Mouse (Mus musculus) forebrain, embryonic 11.5 days (tissue): ENCODE measurements at regions not wholly inside any gene's neighbourhood (a gene's known extent, or its start where the extent isn't known, plus 50 kb on each side); places are given as distances from the start of the nearest gene placed in this dataset.
A peak's percentile ranks its signal among the peaks of the same experiment; 100 is the strongest.
"Not testable (repeated sequence)": the region's sequence is repeated elsewhere in the genome, so short reads cannot be mapped to it uniquely, and the experiment has no call there.

Source experiments
- ATAC-seq: fragments of 200-750 bp; cut with Nextera tagmentation; replicated peaks from 2 replicates; pipeline ENCODE4 v1.8.0; 2017; ENCODE audit warnings: moderate TSS enrichment; ENCODE audit not compliant: low FRiP score
- DNase-seq: peaks from one replicate; pipeline ENCODE4 v3.0.0-alpha.2; 2017; ENCODE audit warnings: low spot score
- H3K27ac ChIP-seq: fragments of 300-500 bp; sonication (generic); 2 replicates; pipeline ENCODE4 v1.5.1; 2014; ENCODE audit warnings: low read depth, low read length
- H3K27me3 ChIP-seq: fragments of 300-500 bp; sonication (generic); 2 replicates; pipeline ENCODE4 v1.6.1; 2014; ENCODE audit warnings: mild to moderate bottlenecking, low read length, mixed read lengths; ENCODE audit not compliant: control insufficient read depth, insufficient read depth
- H3K36me3 ChIP-seq: fragments of 300-500 bp; sonication (generic); 2 replicates; pipeline ENCODE4 v1.6.1; 2014; ENCODE audit warnings: mild to moderate bottlenecking, low read length, moderate library complexity, mixed read lengths; ENCODE audit not compliant: control insufficient read depth, insufficient read depth
- H3K4me1 ChIP-seq: fragments of 300-500 bp; sonication (generic); replicated peaks from 2 replicates; pipeline ENCODE4 v1.6.1; 2014; ENCODE audit warnings: low read length, mixed read lengths; ENCODE audit not compliant: control insufficient read depth, insufficient read depth
- H3K4me2 ChIP-seq: fragments of 300-500 bp; sonication (generic); 2 replicates; pipeline ENCODE4 v1.6.1; 2014; ENCODE audit warnings: low read depth, mild to moderate bottlenecking, low read length, moderate library complexity, mixed read lengths; ENCODE audit not compliant: severe bottlenecking
- H3K4me3 ChIP-seq: fragments of 300-500 bp; sonication (generic); 2 replicates; pipeline ENCODE4 v1.5.1; 2014; ENCODE audit warnings: low read depth, low read length
- H3K9ac ChIP-seq: fragments of 300-500 bp; sonication (generic); 2 replicates; pipeline ENCODE4 v1.6.1; 2014; ENCODE audit warnings: low read length
- H3K9me3 ChIP-seq: fragments of 300-500 bp; sonication (generic); 2 replicates; pipeline ENCODE4 v1.6.1; 2016; ENCODE audit warnings: low read length, mixed read lengths; ENCODE audit not compliant: control insufficient read depth
- WGBS: fragments of 180-500 bp; shearing (Covaris S2); extraction: QIAGEN DNeasy Blood & Tissue Kit; methylation state at CpG from one replicate; pipeline ENCODE4 v1.1.7; 2014; 5-methylcytosine and 5-hydroxymethylcytosine counted together

DNA sequence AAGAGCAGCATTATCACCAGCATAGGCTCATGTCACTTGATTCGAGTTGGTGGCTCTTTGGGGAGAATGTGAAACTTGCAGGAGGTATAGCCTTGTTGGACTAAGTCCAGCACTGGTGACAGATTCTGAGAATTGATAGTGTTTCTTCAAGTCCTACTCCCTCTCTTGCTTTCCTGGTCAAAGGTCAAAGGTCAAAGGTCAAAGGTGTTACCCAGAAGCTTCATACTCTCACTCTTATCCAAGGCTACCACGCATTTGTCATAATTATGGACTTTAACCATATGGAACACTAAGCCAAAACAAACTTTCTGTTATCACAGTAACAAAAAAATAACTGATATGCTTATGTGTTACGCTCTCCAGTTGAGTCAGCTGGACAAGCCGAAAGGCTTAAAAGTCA is 56.8 kb downstream of the Gm5152 start:
- no peak for ATAC-seq
- Histone ChIP-seq H3K9ac (no peak overlapping the region), H3K4me2 (no peak overlapping the region), H3K27ac (no peak overlapping the region), H3K9me3 (no peaks in the 10 kb centered on the region), H3K36me3 (no peaks in the 10 kb centered on the region), H3K4me1 (no peaks in the 10 kb centered on the region), H3K27me3 (no peaks in the 10 kb centered on the region), H3K4me3 (no peak overlapping the region)
- WGBS: 83% methylated on average over 4 of the region's 4 CpGs
- DNase-seq: no peak

DNA sequence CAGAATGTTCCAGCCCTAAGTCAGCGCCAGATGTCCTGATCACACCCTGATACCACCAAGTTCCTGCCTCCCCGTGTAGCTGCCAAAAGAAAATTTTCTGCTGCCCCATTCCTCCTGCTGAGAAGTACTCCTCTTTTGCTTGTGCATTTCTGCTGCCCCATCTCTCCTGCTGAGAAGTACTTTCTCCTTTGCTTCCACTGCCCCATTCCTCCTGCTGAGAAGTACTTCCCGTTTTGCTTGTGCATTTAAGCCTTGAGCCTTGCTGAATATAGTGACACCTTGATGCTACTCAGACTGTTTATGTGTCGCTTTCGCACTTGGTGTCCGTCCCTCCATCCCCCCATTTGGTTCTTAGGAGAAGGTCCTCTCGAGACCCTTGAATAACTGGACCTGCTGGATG is 84.1 kb downstream of the Gm5152 start:
- H3K9me3 ChIP-seq, ATAC-seq, H3K4me2 ChIP-seq, H3K27ac ChIP-seq, H3K9ac ChIP-seq, H3K4me1 ChIP-seq, H3K36me3 ChIP-seq, H3K27me3 ChIP-seq, DNase-seq, H3K4me3 ChIP-seq: not testable (repeated sequence)
- 89% methylated on average over 7 of the region's 7 CpGs for WGBS

DNA sequence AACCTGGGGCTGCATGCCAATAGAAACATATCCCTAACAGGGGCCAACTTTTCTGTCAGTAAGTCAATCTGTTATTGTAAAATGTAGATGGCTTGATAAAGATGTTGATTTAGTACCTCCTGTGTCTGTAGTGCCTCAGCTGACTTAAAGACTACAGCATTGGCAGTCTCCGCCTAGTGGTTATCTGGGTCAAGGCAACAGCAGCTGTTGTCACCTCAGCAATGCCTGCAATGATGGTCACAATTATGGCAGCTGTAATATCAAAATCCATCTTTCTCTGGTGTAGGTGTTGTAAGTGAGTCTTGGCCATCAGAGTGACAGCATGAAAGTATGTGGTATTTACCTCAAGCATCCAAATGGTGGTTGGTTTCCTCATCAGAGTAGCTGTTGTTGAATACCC is 97.0 kb downstream of the Gm5152 start:
- no peaks in the 10 kb centered on the region for H3K27me3 ChIP-seq
- H3K4me1 ChIP-seq: no peaks in the 10 kb centered on the region
- no peaks in the 10 kb centered on the region for H3K9me3 ChIP-seq
- H3K4me2 ChIP-seq: no peak overlapping the region
- H3K27ac ChIP-seq: no peak overlapping the region
- ATAC-seq (no peak), DNase-seq (no peak)
- 88% methylated on average over 1 of the region's 1 CpGs for WGBS
- no peak overlapping the region for H3K9ac ChIP-seq
- H3K36me3 ChIP-seq: no peaks in the 10 kb centered on the region
- no peak overlapping the region for H3K4me3 ChIP-seq

DNA sequence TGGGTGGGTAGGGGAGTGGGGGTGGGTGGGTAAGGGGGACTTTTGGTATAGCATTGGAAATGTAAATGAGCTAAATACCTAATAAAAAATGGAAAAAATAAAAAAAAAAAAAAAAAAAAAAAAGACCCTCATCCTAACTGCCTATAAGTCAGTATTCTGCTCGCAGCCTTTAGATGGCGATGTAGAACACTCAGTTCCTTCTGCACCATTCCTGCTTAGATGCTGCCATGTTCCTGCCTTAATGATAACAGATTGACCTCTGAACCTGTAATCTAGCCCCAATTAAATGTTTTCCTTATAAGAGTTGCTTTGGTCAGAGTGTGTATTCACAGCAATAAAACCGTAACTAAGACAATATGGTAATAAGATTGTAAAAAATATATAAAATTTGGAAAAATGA is 105.1 kb downstream of the Gm5152 start:
- Histone ChIP-seq H3K4me2 (no peak overlapping the region), H3K27ac (no peak overlapping the region), H3K4me1 (no peaks in the 10 kb centered on the region), H3K9me3 (no peaks in the 10 kb centered on the region), H3K4me3 (no peak overlapping the region), H3K9ac (no peak overlapping the region), H3K36me3 (no peaks in the 10 kb centered on the region), H3K27me3 (no peaks in the 10 kb centered on the region)
- 90% methylated on average over 3 of the region's 3 CpGs for whole genome bisulfite sequencing
- ATAC-seq: peak; percentile 44; the same call in 1 of the 2 replicates
- no peak for DNase-seq
